Mouse (Mus musculus) kidney, postnatal 4 days (tissue): ENCODE measurements around the gene Syne4.

Experiments
- DNase-seq, 2 experiments: peaks; one replicate each; pipeline ENCODE4 v3.0.0; 2021; ENCODE audit warnings: mixed read lengths in 2 of 2

The Syne4 gene

DNA sequence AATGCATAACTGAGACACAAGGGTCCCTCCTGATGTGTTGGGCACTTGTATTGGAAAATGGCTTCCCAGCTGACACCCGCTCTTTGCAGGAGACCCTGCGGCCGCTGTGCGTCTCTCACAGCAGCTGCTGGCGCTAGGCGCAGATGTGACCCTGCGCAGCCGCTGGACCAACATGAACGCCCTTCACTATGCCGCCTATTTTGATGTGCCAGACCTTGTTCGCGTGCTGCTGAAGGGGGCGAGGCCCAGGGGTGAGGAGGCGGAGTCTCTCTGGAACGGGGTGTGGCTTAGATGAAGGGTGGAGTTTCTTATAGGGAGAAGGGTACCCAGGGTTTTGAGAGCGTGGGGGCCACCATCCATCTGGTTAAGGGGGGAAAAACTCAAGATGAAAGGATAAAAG, 17.3 kb upstream of the Syne4 start:
- DNase-seq = no peak

DNA sequence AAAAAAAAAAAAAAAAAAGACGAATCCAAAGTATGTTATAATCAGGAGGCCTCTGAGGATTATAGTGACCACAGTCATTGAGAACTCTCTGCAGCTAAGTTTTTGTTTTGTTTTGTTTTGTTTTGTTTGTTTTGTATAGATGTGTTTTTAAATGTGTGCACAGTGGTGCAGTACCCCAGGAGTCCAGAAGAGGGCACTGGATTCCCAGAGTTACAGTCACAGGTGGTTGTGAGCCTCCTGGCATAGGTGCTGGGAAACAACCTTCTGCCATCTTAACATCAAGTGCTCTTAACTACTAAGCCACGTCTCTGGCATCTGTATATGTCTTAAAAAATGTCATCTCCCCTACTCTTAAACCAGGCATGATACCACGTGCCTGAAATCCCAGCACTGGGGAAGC, 13.7 kb upstream of the Syne4 start:
- DNase-seq = peak; percentile 43 to 49

DNA sequence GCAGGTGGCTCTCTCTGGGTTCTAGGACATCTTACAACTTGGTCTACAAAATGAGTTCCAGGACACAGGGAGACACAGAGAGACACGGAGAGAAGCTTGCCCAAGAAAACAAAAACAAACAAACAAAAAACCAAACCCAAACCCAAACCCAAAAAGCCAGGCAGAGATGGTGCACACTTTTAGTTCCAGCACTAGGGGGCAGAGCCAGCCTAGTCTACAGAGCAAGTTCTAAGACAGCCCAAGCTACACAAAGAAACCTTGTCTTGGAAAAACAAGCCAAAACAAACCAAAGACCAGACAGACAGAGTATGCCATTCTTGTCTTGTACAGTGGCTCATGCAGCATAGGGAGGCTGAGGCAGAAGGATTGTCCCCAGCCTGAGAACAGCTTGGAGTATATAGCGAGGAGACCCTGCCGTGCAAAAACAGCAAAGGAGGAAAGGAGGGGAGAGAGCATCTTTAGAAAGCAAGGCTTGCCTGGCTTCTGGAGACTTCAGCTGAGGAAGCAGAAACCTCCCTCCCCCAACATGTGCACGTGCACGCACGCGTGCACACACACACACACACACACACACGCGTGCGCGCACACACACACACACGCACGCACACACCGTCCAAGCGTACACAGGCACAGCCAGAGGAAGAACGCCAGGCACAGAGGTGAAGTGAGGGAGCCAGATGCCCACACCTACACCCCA, 8.4 kb upstream of the Syne4 start:
- peak in 1 of 2 experiments; percentile 29 for DNase-seq

DNA sequence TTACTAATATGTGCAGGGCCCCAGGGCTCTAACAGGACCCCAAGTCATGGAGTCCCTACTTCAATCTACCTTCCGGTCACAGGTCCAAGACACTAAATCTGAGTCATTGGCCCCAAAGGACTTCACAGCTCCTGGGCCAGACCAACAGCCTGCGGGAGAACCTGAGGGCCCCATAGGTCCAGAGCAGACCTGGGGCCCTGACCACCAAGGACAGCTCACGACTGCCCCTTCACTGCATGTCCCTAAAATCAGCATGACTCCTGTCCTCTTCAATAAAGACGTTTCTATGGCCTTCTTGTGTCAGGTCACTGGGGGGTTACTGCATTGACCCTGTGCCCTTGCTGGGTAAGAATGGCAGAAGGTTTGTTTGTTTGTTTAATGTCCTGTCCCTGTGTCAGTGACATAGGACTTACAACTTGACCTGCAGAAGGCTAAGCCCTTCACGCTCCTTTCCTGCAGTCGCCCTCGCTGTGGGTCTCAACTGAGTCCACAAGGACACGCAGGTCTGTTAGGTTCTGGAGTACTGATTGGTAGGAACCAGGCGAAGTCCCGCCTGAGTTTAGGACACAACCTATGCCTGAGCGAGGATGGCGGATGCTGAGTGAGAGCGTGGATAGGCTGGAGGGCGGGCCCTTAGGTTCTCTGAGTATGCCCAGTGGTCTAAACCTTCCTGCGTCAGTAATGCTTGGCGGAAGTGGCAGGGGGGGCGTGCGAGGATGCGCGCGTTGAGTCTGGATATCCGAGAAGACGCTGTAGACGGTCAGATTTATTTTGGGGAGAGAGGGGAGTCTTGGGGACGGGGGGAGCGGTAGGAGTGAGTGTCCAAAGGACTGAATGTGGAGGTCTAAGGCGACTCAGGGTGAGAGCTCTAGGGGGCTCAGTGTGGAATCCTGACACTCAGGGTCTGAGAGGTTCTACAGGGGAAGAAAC, 6.3 kb upstream of the Syne4 start, which contains the start of gene Alkbh6:
Gene Alkbh6 (plus strand): TSS at position 642 of the 930 bp plus-strand sequence.
- DNase-seq = peak; percentile 92 to 96

DNA sequence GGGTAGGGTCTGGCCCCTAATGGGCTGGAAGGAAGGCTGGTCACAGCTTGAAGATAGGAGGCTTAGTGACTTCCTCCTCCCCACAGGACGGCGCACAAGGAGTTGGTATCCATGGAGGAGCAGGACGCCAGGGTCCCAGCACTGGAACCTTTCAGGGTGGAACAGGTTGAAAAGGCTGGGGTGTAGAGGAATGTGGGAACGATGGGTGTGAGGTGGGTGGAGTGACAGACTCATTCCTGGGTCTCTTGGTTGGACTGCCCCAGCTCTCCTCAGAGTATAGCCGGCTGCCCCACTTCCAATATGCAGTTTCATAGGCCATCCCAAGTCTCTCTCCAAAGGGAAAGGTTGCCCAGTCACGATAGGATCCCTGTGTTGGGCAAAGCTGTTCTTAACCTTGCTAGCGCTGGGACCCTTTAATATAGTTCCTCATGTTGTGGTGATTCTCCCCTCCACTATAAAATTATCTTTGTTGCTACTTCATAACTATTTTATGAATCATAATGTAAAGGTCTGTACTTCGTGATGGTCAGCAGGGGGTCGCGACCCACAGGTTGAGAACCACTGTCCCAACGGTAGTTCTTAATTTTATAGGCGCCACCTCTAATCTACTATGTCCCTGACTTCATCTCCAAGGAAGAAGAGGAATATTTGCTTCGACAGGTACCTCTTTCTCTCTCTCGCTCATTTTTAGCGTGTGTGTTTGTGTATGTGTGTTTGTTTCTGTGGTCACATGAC, 5.0 kb upstream of the Syne4 start:
- DNase-seq = no peak

DNA sequence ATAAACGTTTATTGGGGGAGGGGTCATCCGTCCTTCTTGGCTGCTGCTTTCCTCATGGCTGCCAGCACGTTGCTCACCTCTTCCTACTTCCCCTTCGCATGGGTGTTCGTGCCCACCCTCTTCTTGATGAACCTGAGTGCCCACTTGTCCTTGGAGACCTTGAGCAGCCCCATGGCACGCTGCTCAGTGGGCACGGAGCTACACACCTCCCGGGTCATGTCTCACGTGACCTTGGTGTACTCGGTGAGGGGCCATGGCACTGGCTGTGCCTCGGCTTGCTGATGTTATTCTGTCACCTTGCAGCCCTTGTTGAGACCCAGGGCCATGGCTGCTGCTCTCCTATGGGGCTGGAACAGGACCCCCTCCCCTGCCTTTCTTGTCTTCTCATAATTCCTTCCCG, 4.5 kb upstream of the Syne4 start:
- DNase-seq = no peak

DNA sequence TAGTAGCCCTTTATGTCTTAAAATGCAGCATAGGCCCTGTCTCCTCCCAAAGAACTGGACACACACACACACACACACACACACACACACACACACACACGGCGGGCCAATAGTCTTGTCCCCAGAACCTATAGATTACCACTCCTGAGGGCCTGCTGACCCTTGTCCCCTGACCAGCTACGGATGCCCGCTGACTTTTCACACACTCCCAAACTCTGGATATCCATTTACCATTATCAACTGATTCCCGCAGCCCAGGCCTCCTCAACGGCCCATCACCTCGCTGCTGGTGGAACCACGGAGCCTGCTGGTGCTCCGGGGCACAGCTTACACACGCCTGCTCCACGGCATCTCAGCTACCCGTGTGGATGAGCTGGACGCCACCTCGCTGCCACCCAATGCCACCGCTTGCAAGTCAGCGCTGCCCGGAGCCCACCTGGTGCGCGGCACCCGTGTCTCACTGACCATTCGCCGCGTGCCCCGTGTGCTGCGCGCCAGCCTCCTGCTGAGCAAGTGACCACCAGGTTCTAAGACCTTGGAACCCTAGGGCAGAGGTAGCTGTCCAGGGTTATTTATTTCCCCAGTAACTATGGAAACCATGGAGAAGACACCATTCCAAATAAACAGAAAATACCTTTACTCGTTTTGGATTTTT, 814 bp upstream of the Syne4 start:
- peak; percentile 53 to 72 for DNase-seq

DNA sequence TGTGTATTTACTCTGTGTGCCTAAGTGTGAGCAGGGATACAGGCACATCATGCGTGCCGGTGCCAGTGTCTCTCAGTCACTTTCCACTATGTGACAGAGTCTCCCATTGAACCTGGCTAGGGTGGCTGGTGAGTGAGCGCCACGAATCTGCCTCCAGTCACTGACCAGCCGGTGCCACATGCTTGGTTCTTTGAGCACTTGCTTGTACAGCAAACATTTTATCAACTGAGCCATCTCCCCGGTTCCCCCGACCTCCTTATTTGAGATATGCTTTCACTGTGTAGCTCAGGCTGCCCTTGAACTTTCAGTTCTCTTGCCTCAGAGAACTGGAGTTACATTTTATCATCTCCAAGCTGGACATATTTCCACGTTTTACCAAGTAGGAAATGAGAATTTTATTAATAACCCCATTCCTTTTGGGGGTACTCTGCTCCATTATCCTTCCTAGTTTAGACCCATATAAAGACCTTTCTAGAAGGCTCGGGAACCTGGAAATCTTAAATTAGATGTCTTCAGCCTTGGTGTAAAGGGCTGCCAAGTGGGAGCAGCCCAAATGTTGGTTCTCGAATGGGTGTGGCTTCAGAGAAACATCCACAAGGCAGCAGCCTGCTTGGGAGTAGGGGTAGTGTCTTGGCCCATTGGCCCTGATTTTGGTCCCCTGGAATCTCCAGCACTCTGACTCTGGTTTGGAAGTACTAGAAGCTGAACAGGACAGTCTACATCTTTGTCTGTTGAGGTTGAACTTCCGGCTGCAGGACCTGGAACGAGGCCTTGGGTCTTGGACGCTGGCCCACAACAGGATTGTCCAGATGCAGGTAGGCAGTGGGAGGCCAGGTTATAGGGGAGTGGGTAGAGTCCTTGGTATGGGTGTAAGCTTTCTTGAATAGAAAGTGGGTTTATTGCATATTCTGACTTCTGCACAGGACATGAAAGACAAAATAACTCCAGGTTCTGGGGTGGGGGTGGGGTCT, 1.2 kb downstream of the Syne4 start:
- no peak for DNase-seq

DNA sequence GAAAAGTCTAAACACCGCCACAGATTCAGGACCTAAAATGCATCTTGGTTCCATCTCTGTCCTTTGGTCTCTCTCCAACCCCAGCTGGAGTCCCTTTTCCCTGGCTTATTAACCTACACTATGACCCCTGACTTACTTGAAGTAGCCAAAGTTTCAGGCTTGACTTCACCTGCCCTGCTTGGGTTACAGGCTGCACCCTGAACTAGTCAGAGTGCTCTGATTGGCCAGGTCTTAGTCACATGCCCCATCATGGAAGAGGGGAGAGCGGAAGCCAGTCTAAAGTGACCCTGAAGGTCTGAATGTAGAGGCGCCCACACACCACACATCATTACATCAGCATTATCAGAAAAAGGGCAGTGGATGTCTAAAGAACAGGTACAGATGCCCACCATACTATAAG, 3.5 kb downstream of the Syne4 start:
- peak in 1 of 2 experiments; percentile 28 for DNase-seq

DNA sequence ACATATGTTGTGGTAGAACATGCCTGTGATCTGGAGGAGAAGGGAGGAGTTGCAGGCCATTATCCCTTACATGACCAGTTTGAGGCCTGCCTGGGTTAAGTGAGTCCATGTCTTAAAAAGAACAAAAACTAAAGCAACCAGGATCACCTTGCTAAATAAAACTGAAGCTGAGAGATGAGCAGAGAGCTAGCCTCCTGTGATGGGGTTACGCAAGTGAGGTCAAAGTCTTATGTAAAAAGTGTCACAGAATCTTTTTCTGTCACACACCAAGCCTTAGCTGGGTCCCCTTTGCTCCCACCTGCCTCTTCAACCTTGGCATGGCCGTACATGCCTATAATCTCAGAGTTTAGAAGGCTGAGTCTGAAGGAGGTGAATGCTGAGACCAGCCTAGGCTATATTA, 6.3 kb downstream of the Syne4 start:
- DNase-seq = no peak

DNA sequence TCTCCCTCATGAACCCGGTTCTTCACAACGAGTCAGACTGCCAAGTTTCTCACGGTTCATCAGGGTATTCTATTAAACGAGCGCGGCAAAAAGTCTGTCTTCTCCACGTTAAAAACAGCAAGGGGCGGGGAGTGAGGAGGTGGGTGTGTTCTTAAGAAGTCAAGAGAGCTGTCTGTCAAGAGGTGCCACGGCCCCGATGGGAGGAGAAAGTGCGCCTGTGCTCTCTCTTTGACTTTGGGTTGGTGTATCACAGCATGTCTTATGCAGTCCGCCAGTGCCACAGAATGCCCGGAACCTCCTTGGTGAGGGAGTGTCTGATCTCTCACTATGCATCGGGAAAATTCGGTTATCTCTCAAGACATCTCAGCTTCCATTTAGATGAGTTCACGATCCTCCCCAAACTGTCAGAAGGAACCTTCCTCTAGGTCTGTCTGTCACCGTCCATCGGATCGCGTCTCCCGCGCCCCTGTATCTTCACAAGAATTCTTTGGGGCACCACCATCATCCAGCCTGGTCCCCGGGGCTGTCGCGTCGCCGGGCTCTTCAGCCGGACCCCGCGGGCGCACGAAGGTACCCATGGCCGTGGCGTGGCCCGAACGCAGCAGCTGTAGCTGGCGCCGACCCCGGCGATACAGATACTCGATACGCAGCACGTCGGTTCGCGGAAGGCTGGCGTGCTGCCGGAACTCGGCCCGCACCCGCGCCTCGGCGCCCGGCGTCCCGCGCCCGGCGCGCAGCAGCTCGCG, 7.1 kb downstream of the Syne4 start, which contains the start of gene E130208F15Rik:
Gene E130208F15Rik (plus strand): TSS at position 202 of the 746 bp plus-strand sequence.
- DNase-seq = peak; percentile 74 to 85

DNA sequence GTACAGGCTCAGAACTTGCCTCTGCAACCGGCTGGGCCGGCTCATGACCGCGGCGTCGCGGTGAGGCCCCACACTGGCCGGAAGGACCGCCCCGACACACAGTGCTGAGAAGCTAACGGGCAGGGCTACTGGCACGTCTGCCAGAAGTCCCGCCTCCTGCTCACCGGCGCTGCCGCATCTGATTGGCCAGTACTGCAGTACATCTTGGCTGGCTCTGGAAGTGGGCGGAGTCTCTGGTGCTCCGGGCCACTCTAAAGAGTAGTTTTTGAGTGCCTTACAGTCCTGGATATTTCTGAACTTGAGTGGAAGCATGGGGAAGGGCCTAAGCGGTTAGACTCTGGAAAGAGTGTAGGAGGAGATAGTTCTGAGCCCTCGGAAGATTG, 7.7 kb downstream of the Syne4 start:
- peak; percentile 98 to 99 for DNase-seq

DNA sequence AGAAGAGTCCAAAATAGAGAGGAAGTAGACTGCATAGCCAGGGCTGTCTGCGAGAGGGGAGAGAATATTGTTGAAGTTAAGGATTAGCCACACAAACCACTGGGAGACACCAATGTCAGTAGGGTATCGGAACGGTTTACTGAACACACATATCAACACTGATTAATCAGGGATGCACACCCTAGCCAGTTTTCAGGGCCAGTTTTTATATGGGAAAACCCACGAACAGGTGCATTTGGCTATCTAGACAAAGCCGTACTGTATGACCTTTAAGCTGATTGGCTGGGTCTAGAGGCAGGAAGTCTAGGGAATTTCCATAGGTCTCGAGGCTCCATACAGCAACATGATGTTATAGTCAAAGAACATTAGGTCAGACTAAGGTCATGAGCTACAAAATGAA, 8.3 kb downstream of the Syne4 start:
- DNase-seq = no peak

DNA sequence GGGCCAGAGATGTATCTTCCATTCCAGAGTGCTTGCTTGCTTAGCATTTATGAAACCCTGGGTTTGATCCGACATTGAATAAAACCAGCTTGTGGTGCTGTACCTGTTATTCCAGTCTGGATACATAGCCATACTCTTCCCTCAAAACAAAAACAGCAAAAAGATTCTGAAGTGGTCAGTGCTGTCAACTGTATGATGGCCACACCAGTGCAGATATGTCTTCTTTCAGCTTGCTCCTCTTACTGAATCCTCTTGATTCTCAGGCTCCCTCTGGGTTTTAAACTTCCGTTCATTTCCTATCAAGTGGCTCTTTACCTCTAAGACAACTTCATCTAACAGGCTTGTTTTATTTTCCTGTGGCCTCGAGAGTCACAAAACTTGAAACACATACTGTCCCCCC, 9.2 kb downstream of the Syne4 start, which contains the start of gene Sdhaf1:
Gene Sdhaf1 (minus strand): TSS at position 101 of the 400 bp plus-strand sequence.
- no peak for DNase-seq

DNA sequence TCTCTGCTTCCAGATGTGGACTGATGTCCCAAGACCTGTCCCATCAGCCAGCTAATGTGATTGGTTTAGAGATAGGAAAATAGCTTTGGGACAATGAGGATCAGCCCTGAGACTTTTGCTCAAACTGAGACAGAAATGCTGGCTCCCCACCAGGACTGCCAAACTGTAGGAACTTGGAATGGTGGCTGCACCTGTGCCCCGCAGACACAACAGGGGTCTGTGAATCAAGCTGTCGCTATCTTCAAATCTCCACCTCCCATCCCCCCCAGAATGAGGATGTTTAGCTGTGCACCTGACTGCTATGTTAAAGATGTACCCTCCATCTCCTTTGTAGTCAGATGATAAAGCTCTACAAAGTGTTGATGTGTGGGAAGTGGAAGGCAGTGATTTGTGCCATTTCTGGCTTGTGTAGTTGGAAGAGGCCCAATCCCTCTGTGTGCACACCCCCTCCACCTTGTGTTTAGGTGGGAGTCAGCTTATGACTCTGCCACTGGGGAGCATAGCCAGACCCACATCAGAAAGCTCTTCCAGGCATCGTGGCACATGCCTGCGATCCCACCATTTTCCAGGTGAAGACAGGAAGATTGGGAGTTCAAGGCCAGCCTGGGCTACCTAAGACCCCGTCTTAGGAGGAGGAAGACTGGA, 9.8 kb downstream of the Syne4 start:
- no peak for DNase-seq

DNA sequence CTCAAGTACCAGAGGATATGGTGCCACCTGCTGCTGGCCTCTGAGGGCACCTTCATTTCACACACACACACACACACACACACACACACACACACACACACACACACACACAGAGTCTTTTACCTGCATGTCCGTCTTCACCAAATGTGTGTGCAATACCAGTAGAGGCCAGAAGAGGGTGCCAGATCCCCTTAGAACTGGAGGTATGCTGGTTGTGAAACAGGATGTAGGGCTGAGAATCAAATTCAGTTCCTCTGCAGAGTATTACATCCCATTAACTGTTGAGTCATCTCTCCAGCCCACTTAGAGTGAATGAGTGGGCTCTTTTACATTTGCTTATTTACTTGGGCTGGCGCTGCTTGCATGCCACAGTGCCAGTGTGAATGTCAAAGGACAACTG, 10.8 kb downstream of the Syne4 start:
- peak; percentile 71 to 75 for DNase-seq

DNA sequence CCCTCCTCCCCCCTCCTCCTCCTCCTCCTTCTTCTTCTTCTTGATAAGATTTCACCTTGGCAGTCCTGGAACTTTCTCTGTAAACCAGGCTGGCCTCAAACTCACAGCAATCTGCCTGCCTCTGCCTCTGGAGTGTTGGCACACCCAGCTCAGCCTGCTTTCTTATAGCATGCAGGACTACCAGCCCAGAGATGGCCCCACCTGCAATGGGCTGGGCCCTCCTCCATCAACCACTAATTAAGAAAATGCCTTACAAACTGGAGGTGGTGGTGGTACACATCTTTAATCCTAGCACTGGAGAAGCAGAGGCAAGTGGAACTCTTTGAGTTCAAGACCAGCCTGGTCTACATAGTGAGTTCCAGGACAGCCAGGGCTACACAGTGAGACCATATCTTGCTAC, 11.8 kb downstream of the Syne4 start:
- DNase-seq = no peak

DNA sequence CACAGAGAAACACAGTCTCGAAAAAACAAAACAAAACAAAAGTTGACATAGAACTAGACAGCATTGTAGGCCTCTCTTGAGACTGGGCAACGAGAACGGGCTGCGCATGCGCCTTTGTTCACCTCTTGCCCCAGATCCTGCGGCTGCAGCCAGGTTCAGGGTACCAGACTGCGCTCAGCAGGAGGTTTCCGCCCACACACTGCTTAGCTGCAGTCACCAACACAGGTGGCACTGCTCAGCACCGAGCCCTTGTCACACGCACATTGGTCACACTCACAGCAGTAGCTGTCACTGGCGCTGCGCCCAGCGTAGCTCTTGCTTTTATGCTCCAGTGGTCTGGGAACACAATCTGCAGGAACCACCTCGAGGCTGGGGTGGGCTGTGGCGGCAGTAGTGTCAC, 12.5 kb downstream of the Syne4 start:
- DNase-seq = peak; percentile 73 to 82

DNA sequence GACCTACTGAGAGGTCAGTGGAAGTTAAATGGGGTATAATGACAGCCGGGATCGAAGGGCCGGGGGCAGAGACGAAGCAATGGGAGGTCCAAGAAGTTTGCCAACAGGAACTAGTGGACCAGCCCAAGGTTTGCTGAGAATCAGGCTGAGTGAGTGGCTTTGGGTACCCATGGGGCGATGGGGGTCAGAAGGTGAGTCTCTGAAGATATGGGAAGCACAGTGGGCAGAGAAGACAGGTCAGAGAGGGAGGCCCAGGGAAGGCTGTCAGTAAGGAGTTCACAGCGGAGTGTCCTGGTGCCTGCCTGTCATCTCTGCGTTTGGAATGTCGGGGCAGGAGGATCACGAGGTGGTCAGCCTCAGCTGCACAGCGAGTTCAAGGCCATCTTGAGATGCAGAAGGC, 13.8 kb downstream of the Syne4 start:
- DNase-seq = no peak

DNA sequence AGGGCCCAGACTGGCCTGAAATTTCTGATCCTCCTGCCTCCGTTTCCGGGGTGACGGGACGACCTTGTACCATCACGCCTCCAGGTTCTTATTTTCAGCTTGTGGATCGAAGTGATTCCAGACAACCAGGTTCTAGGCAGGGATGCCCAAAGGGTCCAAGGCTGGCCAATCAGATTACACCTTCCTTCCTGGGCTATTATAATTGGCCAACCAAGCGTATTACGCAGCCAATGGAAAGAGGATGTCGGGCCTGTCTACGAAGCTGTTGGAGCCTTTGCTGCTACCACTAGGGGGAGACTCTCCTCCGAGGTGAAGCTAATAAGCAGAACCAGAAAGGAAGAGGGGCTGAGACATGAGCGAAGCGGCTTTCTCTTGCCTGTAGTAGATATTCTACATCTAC, 17.3 kb downstream of the Syne4 start:
- DNase-seq = peak; percentile 79 to 90
